Mouse (Mus musculus): Measurements from ENCODE around the gene Rnf152.

DNA sequence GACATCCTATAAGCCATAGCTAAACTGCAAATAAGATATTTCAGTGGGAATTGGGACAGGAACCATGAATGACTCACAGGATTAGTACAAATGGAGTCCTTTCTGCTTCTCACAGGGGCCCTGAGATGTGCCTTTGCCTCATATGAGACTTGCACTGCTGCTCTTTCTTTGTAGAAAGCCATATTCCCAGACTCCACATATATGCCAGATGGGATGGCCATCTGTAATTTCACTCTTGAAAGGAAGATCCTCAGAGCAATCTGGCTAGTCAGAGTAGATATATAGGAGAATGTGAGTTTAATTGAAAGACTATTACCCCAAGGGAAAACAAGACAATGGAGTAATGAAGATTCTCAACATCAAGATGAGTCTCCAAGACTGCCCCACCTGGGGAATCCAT is 21.0 kb upstream of the Rnf152 start:
- TF ChIP-seq POLR2A (IDR thresholded peaks at IDR 0.05; ENCODE audit: control insufficient read depth, extremely low read depth, insufficient read depth, low read length, poor library complexity) (no peak), CTCF (IDR thresholded peaks at IDR 0.05; ENCODE audit: borderline replicate concordance, control insufficient read depth, extremely low read depth, insufficient read depth, low read length, poor library complexity) (no peak)

Data from thymus, adult 2 months (tissue).